Mouse (Mus musculus): ENCODE measurements around the gene Crtac1.

DNA sequence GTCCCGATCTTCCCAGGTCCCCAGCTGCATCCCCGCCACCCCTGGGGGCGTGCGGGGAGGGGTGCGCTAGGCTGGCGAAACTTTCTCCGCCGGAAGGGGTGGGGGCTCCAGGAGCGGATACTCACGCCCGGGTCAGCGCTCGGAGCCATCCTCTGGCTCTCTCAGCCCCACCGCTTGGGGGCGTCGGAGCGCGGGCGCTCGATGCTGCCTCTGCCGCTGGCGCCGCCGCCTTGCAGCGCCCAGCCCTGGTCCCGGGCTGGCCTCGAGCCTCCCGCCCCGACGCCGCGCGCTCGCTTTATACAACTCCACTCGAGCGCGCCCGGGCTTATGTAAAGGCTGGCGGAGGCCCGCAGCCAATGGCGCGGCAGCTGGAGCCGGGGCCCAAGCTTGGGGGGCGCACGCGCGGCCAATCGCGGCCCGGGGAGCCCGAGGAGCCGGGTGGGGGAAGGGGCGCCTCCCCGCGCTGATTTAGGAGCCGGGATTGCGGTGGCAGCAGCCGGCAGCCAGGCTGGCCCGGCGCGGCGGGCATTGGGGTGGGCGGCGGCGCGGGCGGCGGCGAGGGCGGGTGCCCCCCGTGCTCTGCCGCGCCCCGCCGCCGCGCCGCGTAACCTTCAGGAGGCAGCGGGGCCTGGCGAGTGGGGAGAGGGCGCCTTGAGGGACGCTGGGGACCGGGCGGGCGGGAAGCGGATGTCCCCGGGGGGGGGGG lies at the start of gene Crtac1:
- no peak for TF ChIP-seq GATA1 (IDR thresholded peaks at IDR 0.05; ENCODE audit: low read length)
- no peak for TF ChIP-seq TAL1 (IDR thresholded peaks at IDR 0.05; ENCODE audit: low read length)

Measured in erythroblast, embryonic 14.5 days (primary cell).